Mouse (Mus musculus) heart, adult 2 months (tissue): ENCODE measurements around the gene Olfr506.

Experiments used
- CTCF ChIP-seq: fragments of 200-600 bp; IDR thresholded peaks from 2 replicates; pipeline ENCODE4 v1.8.1; 2022; ENCODE audit warnings: antibody characterized with exemption, mild to moderate bottlenecking, moderate library complexity
- POLR2A ChIP-seq: fragments of 200-500 bp; IDR thresholded peaks from 2 replicates; pipeline ENCODE4 v1.6.1; 2011; ENCODE audit warnings: mild to moderate bottlenecking, low read depth, low read length, control low read depth; ENCODE audit not compliant: insufficient read depth

- TF ChIP-seq CTCF (no peak), POLR2A (no peak)
Observed at GRCm38 (mm10) chr7:108565693-108566092, 44.9 kb upstream of the Olfr506 start, which contains the start of gene Olfr504.
